Mouse (Mus musculus) CD4-positive naive resting alpha-beta T cell, adult 76 days (primary cell): ENCODE measurements around the gene Gm10260. TPM values are rescaled to one million over a fixed set of nuclear protein-coding genes. Genes with fewer than 3 reads are reported as not detected.

Experiments used
- total RNA-seq: library from RNA; stranded (reverse); gene quantifications from one replicate; pipeline ENCODE4 v1.2.4, GENCODE M21; 2023

Gm10260 gene
- 471 TPM for total RNA-seq

DNA sequence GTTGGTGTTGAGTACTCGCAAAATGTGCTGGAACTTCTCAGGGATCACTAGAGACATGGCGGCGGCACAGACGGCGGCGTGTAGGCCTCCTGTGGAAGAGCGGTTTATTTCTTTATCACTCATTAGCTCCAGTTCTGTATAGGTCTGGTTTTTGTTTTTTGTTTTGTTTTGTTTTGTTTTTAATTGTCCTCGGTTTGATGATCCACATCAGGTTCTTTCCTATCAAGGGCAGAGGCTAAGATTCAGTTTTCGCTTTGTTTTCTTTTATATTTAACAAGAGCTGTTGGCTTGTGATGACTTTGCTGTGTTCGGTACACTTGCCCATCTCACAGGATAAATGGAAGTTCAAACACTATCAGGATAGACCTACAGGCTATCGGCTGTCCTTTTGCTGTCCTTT lies at the start of gene Gm10260:
Gm10260 (minus strand) TSS at position 101 of the 400 bp plus-strand sequence.

